Mouse (Mus musculus): ENCODE data around the gene Apoa4. TPM values are rescaled to one million over a fixed set of nuclear protein-coding genes. Genes with fewer than 3 reads are reported as not detected.

The Apoa4 gene
- total and polyA plus RNA-seq, 3 experiments: not detected

- H3K4me1 ChIP-seq (ENCODE audit: control insufficient read depth in 1 of 2, insufficient read depth in 2 of 2): no peaks in the 10 kb centered on the region; a peak in 2 of 4 replicates
- in situ Hi-C loops (cut with MboI; ENCODE audit: low pct_ligation_motif_present, low pct_unique_long_range_greater_than_20kb, low sequenced_read_pairs): loop anchor here (10.0 kb wide), 1 partner anchor 248 kb away; no protein-coding TSS in a partner anchor
- H3K4me3 ChIP-seq (replicated peaks in 1 of 3; ENCODE audit: low read depth in 2 of 3, low read length in 2 of 3, poor library complexity in 1 of 3): no peak overlapping the region
- peaks cover 28% of the 10 kb centered on the region for H3K27me3 ChIP-seq (replicated peaks)
- H3K9ac ChIP-seq (ENCODE audit: insufficient read depth, low read depth): no peak overlapping the region
- no peaks in the 10 kb centered on the region for H3K9me3 ChIP-seq (replicated peaks; ENCODE audit: low read length)
- no peaks in the 10 kb centered on the region; the same call in 1 of the 2 replicates for H3K79me2 ChIP-seq (replicated peaks; ENCODE audit: control insufficient read depth, extremely low read depth, insufficient read depth, poor library complexity, severe bottlenecking)
- no peak overlapping the region for H3K4me2 ChIP-seq (ENCODE audit: insufficient read depth, low read depth, poor library complexity, severe bottlenecking)
- no peak overlapping the region for H3K27ac ChIP-seq (ENCODE audit: insufficient read depth, low read depth)
- no peak for TF ChIP-seq PAX5 (IDR thresholded peaks at IDR 0.05; ENCODE audit: low read length)
- no peak for TF ChIP-seq POLR2AphosphoS2 (IDR thresholded peaks at IDR 0.05; ENCODE audit: low read depth, low read length)
- no peak for TF ChIP-seq JUN (IDR thresholded peaks at IDR 0.05; ENCODE audit: insufficient read depth, low read depth, low read length)
- TF ChIP-seq UBTF (IDR thresholded peaks at IDR 0.05; ENCODE audit: low read depth, low read length): no peak
- TF ChIP-seq TBP (conservative IDR thresholded peaks at IDR 0.05; ENCODE audit: low read depth, low read length): no peak
- no peak for TF ChIP-seq NRF1 (IDR thresholded peaks at IDR 0.05; ENCODE audit: low read depth, low read length)
- no peak for TF ChIP-seq MEF2A (IDR thresholded peaks at IDR 0.05; ENCODE audit: borderline replicate concordance, low read depth, low read length)
- dilution Hi-C loops (cut with MboI; ENCODE audit: extremely low pct_ligation_motif_present, extremely low pct_unique_long_range_greater_than_20kb, low sequenced_read_pairs): no loop called here
- no peak for DNase-seq (ENCODE audit: extremely low read depth)
- no peaks in the 10 kb centered on the region for H3K36me3 ChIP-seq (replicated peaks in 1 of 2; ENCODE audit: control insufficient read depth in 1 of 2, insufficient read depth in 1 of 2, low read length in 1 of 2)
Measured at GRCm38 (mm10) chr9:46243122-46243521, 2.6 kb downstream of the Apoa4 start.

GRCm38 (mm10) chr9:46243584-46243983 lies 3.1 kb downstream of the Apoa4 start:
- H3K4me2 ChIP-seq (ENCODE audit: insufficient read depth, low read depth, poor library complexity, severe bottlenecking): no peak overlapping the region
- in situ Hi-C loops (cut with MboI; ENCODE audit: low pct_ligation_motif_present, low pct_unique_long_range_greater_than_20kb, low sequenced_read_pairs) (loop anchor here (10.0 kb wide), 1 partner anchor 249 kb away; no protein-coding TSS in a partner anchor), dilution Hi-C loops (cut with MboI; ENCODE audit: extremely low pct_ligation_motif_present, extremely low pct_unique_long_range_greater_than_20kb, low sequenced_read_pairs) (no loop called here)
- no peak overlapping the region for H3K4me3 ChIP-seq (replicated peaks in 1 of 3; ENCODE audit: low read depth in 2 of 3, low read length in 2 of 3, poor library complexity in 1 of 3)
- no peak for DNase-seq (ENCODE audit: extremely low read depth)
- no peaks in the 10 kb centered on the region for H3K36me3 ChIP-seq (replicated peaks in 1 of 2; ENCODE audit: control insufficient read depth in 1 of 2, insufficient read depth in 1 of 2, low read length in 1 of 2)
- TF ChIP-seq MYC (IDR thresholded peaks at IDR 0.05; ENCODE audit: low read depth, low read length) (no peak), POLR2AphosphoS2 (IDR thresholded peaks at IDR 0.05; ENCODE audit: low read depth, low read length) (no peak), ELF1 (IDR thresholded peaks at IDR 0.05; ENCODE audit: low read depth, low read length) (no peak), CHD2 (IDR thresholded peaks at IDR 0.05; ENCODE audit: low read length) (no peak), NELFE (IDR thresholded peaks at IDR 0.05; ENCODE audit: low read depth, low read length) (no peak), MEF2A (IDR thresholded peaks at IDR 0.05; ENCODE audit: borderline replicate concordance, low read depth, low read length) (no peak), GABPA (IDR thresholded peaks at IDR 0.05; ENCODE audit: insufficient replicate concordance, low read depth, low read length) (no peak), UBTF (IDR thresholded peaks at IDR 0.05; ENCODE audit: low read depth, low read length) (no peak), TCF12 (IDR thresholded peaks at IDR 0.05; ENCODE audit: low read depth, low read length) (no peak), JUND (conservative IDR thresholded peaks at IDR 0.05; ENCODE audit: low read depth, low read length) (no peak), USF2 (conservative IDR thresholded peaks at IDR 0.05; ENCODE audit: low read depth, low read length) (no peak), JUN (IDR thresholded peaks at IDR 0.05; ENCODE audit: insufficient read depth, low read depth, low read length) (no peak)
- H3K4me1 ChIP-seq (ENCODE audit: control insufficient read depth in 1 of 2, insufficient read depth in 2 of 2): no peaks in the 10 kb centered on the region; a peak in 2 of 4 replicates
- H3K27me3 ChIP-seq (replicated peaks): peaks cover 28% of the 10 kb centered on the region
- no peak overlapping the region for H3K9ac ChIP-seq (ENCODE audit: insufficient read depth, low read depth)
- no peak overlapping the region for H3K27ac ChIP-seq (ENCODE audit: insufficient read depth, low read depth)
- H3K79me2 ChIP-seq (replicated peaks; ENCODE audit: control insufficient read depth, extremely low read depth, insufficient read depth, poor library complexity, severe bottlenecking): no peaks in the 10 kb centered on the region; the same call in 1 of the 2 replicates
- H3K9me3 ChIP-seq (replicated peaks; ENCODE audit: low read length): no peaks in the 10 kb centered on the region

All from CH12.LX (cell line).